Mouse (Mus musculus) heart, embryonic 16.5 days (tissue): ENCODE results near the gene Rsu1. TPM values are rescaled to one million over a fixed set of nuclear protein-coding genes. Genes with fewer than 3 reads are reported as not detected.

Experiments
- ATAC-seq: fragments of 200-750 bp; cut with Nextera tagmentation; replicated peaks from 2 replicates; pipeline ENCODE4 v1.8.0; 2017; ENCODE audit warnings: moderate number of reproducible peaks; ENCODE audit not compliant: insufficient read depth, low FRiP score; ENCODE audit errors: extremely low read depth
- H3K27ac ChIP-seq: fragments of 300-500 bp; sonication (generic); 2 replicates; pipeline ENCODE4 v1.5.1; 2014; ENCODE audit warnings: mild to moderate bottlenecking, low read length, control low read depth, moderate library complexity
- H3K27me3 ChIP-seq: fragments of 300-500 bp; sonication (generic); 2 replicates; pipeline ENCODE4 v1.6.1; 2014; ENCODE audit warnings: low read length, mixed read lengths; ENCODE audit not compliant: control insufficient read depth, insufficient read depth
- H3K36me3 ChIP-seq: fragments of 300-500 bp; sonication (generic); 2 replicates; pipeline ENCODE4 v1.6.1; 2014; ENCODE audit not compliant: control insufficient read depth, insufficient read depth
- H3K4me1 ChIP-seq: fragments of 300-500 bp; sonication (generic); 2 replicates; pipeline ENCODE4 v1.6.1; 2014; ENCODE audit warnings: low read length, mixed read lengths; ENCODE audit not compliant: control insufficient read depth, insufficient read depth
- H3K4me2 ChIP-seq: fragments of 300-500 bp; sonication (generic); 2 replicates; pipeline ENCODE4 v1.6.1; 2014; ENCODE audit warnings: low read depth, mild to moderate bottlenecking, control low read depth, low read length
- H3K4me3 ChIP-seq: fragments of 300-500 bp; sonication (generic); 2 replicates; pipeline ENCODE4 v1.5.1; 2014; ENCODE audit warnings: mild to moderate bottlenecking, control low read depth, low read length
- H3K9ac ChIP-seq: fragments of 300-500 bp; sonication (generic); 2 replicates; pipeline ENCODE4 v1.6.1; 2014; ENCODE audit warnings: low read length, control low read depth
- H3K9me3 ChIP-seq: fragments of 300-500 bp; sonication (generic); replicated peaks from 2 replicates; pipeline ENCODE4 v1.6.1; 2016; ENCODE audit warnings: low read length; ENCODE audit not compliant: control insufficient read depth
- WGBS: fragments of 180-500 bp; shearing (Covaris S2); extraction: QIAGEN DNeasy Blood & Tissue Kit; methylation state at CpG from one replicate; pipeline ENCODE4 v1.1.7; 2014; 5-methylcytosine and 5-hydroxymethylcytosine counted together
- polyA plus RNA-seq: library from polyadenylated mRNA; unstranded; fragments of >200 nt; fragmentation: Nextera tagmentation; extraction: Ambion mirVana; gene quantifications from 2 replicates; pipeline ENCODE4 v1.2.1, GENCODE M21; 2015

Gene Rsu1
- polyA plus RNA-seq, 1 experiment from 2014 or later = 138 TPM

DNA sequence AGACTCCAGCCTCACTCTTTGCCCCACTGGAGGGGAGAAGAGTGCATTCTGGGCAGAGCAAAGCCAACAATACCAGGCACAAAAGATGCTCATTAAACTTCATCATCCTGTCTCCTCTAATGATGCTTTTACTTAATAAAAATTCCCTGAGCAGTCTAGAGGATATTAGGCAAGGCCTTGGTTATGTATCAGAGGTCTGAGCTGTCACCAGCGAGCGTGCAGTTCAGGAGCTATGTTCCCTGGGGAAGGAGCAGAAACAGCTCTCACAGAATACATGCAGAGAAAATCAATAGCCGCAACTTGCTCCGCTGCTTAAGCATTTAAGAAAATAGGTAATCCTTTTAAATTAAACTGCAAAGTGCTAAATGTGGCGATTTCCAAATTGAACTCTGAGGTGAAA is 187.0 kb downstream of the Rsu1 start:
- Histone ChIP-seq H3K36me3 (no peaks in the 10 kb centered on the region), H3K27me3 (no peaks in the 10 kb centered on the region), H3K9ac (no peak overlapping the region), H3K9me3 (no peaks in the 10 kb centered on the region), H3K4me1 (no peaks in the 10 kb centered on the region), H3K4me2 (no peak overlapping the region), H3K4me3 (no peak overlapping the region), H3K27ac (no peak overlapping the region)
- 83% methylated on average over 5 of the region's 5 CpGs for WGBS
- ATAC-seq = no peak

DNA sequence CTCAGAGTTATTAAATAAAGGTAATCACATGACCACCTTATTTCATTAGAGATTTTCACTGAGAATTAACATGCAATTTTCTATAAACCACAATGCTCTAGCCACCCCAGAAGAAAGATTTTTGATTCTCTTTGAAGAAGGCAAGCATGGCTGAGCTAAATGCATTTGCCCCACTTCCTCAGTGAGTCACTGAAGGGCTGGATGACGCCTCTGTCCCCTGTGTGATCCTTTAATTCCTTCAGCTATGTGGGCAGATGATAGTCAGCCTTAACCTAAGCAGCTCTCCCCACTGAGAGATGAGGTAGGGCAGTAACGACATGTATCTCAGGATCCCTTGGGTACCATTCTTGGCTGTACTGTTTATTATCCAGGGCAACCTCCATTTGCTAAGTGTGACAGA is 190.7 kb downstream of the Rsu1 start:
- Histone ChIP-seq H3K9me3 (no peaks in the 10 kb centered on the region), H3K27me3 (no peaks in the 10 kb centered on the region), H3K36me3 (peaks cover 8% of the 10 kb centered on the region), H3K9ac (no peak overlapping the region), H3K4me3 (no peak overlapping the region), H3K4me1 (no peaks in the 10 kb centered on the region), H3K27ac (no peak overlapping the region), H3K4me2 (no peak overlapping the region)
- 71% methylated on average over 2 of the region's 2 CpGs for WGBS
- no peak for ATAC-seq

DNA sequence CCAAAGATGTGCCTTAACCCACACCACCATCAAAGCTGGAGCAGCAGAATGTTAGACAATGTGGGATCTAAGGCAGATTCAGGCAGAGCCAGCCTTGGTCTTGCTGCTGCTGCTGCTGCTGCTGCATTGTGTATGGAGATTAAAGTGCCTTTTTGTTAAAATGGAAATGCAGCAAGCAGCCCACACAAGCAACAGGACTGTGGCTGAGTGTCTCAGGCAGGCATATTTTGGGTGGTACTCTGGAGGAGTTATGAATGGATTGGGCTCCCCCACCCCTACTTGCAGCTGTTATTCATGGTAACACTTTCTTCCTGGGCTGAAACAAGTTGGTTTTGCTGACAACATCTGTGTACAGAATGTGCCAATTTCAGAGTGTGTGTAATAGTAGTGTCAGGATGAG is 199.0 kb downstream of the Rsu1 start:
- H3K4me1 ChIP-seq = no peaks in the 10 kb centered on the region
- no peaks in the 10 kb centered on the region for H3K27me3 ChIP-seq
- H3K27ac ChIP-seq = no peak overlapping the region
- ATAC-seq = no peak
- H3K9ac ChIP-seq = no peak overlapping the region
- no peaks in the 10 kb centered on the region for H3K9me3 ChIP-seq
- H3K4me3 ChIP-seq = no peak overlapping the region
- no peak overlapping the region for H3K4me2 ChIP-seq
- peaks cover 13% of the 10 kb centered on the region for H3K36me3 ChIP-seq

DNA sequence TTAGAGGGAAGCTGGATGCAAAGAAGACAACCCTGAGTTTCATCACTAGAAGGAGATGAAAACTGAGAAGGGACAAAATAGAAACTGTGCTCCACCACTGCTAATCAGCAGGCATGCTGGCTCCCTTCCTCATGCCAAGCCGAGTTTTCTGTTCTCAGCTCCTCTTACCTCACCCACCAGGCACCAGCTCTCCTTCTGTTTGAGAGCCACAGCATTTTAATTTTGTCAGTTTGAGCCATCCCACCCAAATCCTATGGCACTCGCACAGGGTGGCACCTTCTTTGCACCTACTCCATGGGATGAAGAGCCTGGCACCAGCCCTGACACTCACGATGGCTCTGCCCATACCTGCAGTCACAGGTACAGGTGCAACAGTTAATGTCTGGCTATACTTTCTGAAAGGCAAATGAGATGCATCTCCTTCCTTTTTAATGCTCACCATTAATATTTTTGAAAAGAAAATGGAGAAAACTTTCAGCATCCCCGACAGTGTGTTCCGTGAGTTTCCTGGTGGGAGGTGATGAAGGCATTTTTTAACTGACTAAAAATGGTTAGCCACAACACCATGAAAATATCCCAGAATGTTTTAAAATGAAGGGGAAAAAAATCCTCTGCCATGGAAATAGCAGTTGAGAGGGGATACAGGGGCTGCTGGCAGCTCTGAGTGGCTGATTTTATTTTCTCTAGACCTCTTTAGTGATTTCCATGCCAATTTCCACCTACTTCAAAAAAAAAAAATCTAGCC is 210.6 kb downstream of the Rsu1 start:
- ATAC-seq = no peak
- no peak overlapping the region for H3K27ac ChIP-seq
- H3K27me3 ChIP-seq = no peaks in the 10 kb centered on the region
- 81% methylated on average over 5 of the region's 5 CpGs for WGBS
- no peak overlapping the region for H3K4me2 ChIP-seq
- H3K9ac ChIP-seq = no peak overlapping the region
- no peaks in the 10 kb centered on the region for H3K4me1 ChIP-seq
- H3K36me3 ChIP-seq = no peaks in the 10 kb centered on the region
- no peaks in the 10 kb centered on the region for H3K9me3 ChIP-seq
- no peak overlapping the region for H3K4me3 ChIP-seq

DNA sequence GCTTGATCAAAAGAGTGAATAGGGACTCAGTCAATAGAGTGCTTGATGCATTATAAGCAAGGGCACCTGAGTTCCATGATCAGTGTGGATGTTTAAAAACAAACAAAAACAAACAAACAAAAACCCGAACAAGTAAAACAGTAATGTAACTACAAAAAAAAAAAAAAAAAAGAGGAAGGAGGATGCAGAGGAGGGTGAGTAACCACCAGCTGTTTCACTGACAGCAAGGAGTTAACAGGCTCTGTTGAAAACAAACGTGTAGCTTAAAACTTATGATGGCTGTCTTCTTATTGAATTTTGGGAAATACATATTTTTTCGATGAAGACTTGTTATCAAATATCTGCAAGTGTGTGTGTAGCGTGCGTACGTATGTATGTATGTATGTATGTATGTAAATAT is 222.6 kb downstream of the Rsu1 start:
- Histone ChIP-seq H3K27me3 (no peaks in the 10 kb centered on the region), H3K9ac (no peak overlapping the region)

DNA sequence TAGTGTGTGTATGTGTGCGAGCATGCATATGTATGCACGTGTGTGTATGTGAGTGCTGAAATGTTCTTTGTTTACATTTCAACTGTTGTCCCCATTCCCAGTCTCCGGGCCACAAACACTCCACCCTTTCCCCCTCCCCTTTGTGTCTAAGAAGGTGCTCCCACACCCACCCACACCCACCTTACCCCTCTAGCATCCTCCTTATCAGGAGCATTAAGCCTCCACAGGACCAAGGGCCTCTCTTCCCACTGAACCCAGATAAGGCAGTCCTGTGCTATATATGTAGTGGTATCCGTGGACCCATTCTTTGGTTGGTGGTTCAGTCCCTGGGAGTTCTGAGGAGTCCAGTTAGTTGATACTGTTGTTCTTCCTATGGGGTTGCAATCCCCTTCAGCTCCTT is 226.7 kb downstream of the Rsu1 start:
- H3K27ac ChIP-seq = no peak overlapping the region
- ATAC-seq = no peak
- WGBS = 84% methylated on average over 4 of the region's 4 CpGs
- H3K4me3 ChIP-seq = no peak overlapping the region
- no peak overlapping the region for H3K4me2 ChIP-seq
- no peaks in the 10 kb centered on the region for H3K27me3 ChIP-seq
- no peaks in the 10 kb centered on the region for H3K9me3 ChIP-seq
- H3K4me1 ChIP-seq = no peaks in the 10 kb centered on the region
- no peak overlapping the region for H3K9ac ChIP-seq
- no peaks in the 10 kb centered on the region for H3K36me3 ChIP-seq

More for the DNA sequence above, 222.6 kb downstream of the Rsu1 start:
- no peaks in the 10 kb centered on the region for H3K9me3 ChIP-seq
- 82% methylated on average over 6 of the region's 6 CpGs for WGBS
- H3K4me2 ChIP-seq = no peak overlapping the region
- no peaks in the 10 kb centered on the region for H3K4me1 ChIP-seq
- no peak overlapping the region for H3K4me3 ChIP-seq
- H3K36me3 ChIP-seq = no peaks in the 10 kb centered on the region
- H3K27ac ChIP-seq = no peak overlapping the region
- ATAC-seq = no peak

DNA sequence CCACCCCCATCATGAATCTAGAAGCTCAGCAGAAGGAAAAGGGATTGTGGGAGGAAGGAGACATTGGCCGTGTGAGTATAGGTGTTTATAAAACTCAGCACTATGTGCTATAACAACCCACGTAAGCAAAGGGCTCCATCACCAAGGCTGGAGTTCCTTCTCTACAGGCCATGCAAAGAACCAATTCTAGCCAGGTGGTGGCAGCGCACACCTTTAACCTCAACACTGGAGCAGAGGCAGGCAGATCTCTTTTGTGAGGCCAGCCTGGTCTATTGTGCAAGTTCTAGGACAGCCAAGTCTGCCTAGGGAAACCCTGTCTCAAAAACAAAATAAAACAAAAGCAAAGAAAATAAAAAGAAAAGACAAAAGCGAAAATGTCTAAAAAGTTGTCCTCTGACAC is 231.4 kb downstream of the Rsu1 start:
- whole genome bisulfite sequencing = 89% methylated on average over 4 of the region's 4 CpGs

DNA sequence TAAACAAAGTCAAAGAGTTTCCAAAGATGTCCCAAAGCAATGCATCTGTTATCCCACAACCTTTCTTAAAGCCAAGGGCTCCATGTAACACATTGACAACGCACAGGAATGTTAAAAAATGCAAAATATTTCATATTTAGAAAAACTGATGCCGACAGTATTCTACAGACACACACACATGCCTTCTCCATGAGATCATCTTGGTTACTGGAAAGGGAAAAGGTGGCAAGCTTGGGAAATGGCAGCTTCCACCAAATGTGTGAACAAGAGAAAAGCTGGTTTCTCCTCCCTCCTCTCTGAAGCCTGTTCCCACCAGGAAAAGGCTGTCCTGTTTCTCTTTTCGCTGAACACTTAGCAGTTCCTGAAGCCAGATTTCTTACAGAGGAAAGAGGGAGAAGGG is 232.4 kb downstream of the Rsu1 start:
- Histone ChIP-seq H3K4me3 (no peak overlapping the region), H3K27me3 (no peaks in the 10 kb centered on the region), H3K27ac (no peak overlapping the region), H3K36me3 (no peaks in the 10 kb centered on the region), H3K4me2 (no peak overlapping the region), H3K9me3 (no peaks in the 10 kb centered on the region), H3K9ac (no peak overlapping the region), H3K4me1 (no peaks in the 10 kb centered on the region)
- 44% methylated on average over 3 of the region's 3 CpGs for WGBS
- ATAC-seq = no peak

More for the DNA sequence above, 231.4 kb downstream of the Rsu1 start:
- no peaks in the 10 kb centered on the region for H3K4me1 ChIP-seq
- no peak overlapping the region for H3K4me2 ChIP-seq
- no peak overlapping the region for H3K4me3 ChIP-seq
- ATAC-seq = no peak
- no peaks in the 10 kb centered on the region for H3K9me3 ChIP-seq
- H3K27ac ChIP-seq = no peak overlapping the region
- H3K9ac ChIP-seq = no peak overlapping the region
- no peaks in the 10 kb centered on the region for H3K27me3 ChIP-seq
- no peaks in the 10 kb centered on the region for H3K36me3 ChIP-seq
